Mouse (Mus musculus) ZHBTc4 (cell line): ENCODE measurements around the gene Krt33a.

Source experiments
- DNase-seq: peaks from one replicate; pipeline ENCODE4 v3.0.0-alpha.2; 2011; ENCODE audit warnings: low read depth, low spot score

Krt33a gene

GRCm38 (mm10) chr11:99988530-99988929 is 27.5 kb downstream of the Krt33a start:
- no peak for DNase-seq

- no peak for DNase-seq
Measured at GRCm38 (mm10) chr11:99986180-99986647, 29.8 kb downstream of the Krt33a start, which contains the start of gene Krtap16-1. Gene Krtap16-1, minus strand, starts transcription at chr11:99986597.

GRCm38 (mm10) chr11:99985291-99986092 is 30.5 kb downstream of the Krt33a start:
- DNase-seq = peak; percentile 22

GRCm38 (mm10) chr11:99983442-99983841 is 32.6 kb downstream of the Krt33a start:
- no peak for DNase-seq

DNA sequence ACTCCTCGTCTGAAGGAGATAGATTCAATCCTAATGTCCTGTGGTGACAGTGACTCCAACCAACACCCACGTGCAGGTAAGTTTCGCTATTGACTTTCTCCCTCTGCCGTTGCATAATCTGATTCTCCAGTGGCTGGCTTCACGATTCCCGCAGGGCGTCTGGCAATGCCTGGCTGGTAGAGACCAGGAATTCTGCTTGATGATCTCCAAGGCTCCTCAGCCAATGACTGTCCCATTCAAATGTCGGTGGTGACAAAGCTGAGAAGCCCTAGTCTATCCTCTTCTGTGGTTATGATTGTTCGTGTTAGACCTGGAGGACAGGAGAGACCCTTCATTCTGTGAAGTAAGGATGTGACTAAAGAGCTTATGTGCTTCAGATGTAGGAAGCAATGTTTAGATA is 33.3 kb downstream of the Krt33a start:
- DNase-seq = no peak

GRCm38 (mm10) chr11:99978953-99979352 is 37.1 kb downstream of the Krt33a start, which contains the start of gene Krtap29-1:
Gene Krtap29-1, minus strand, starts transcription at chr11:99979053.
- no peak for DNase-seq

- DNase-seq = no peak
Measured at GRCm38 (mm10) chr11:99965961-99966360, 50.1 kb downstream of the Krt33a start.

- peak; percentile 66 for DNase-seq
Measured at GRCm38 (mm10) chr11:99964213-99964612, 51.8 kb downstream of the Krt33a start.
